Mouse (Mus musculus) ES-Bruce4 (cell line): Measurements from ENCODE around the gene Usp45.

Experiments used
- CTCF ChIP-seq: IDR thresholded peaks from one replicate; pipeline ENCODE4 v1.8.1; 2011; ENCODE audit warnings: low read depth, low read length
- POLR2A ChIP-seq: IDR thresholded peaks from one replicate; pipeline ENCODE4 v1.8.1; 2011; ENCODE audit warnings: low read length; ENCODE audit not compliant: insufficient read depth

GRCm38 (mm10) chr4:21807204-21807603, 40.2 kb downstream of the Usp45 start:
- TF ChIP-seq POLR2A (no peak), CTCF (no peak)
